Mouse (Mus musculus): ENCODE results near the gene Zfp619.

GRCm38 (mm10) chr7:39544242-39545111 lies 26.9 kb downstream of the Zfp619 start:
- TF ChIP-seq MAX (IDR thresholded peaks at IDR 0.05; ENCODE audit: low read depth) (no peak), POLR2A (IDR thresholded peaks at IDR 0.05; ENCODE audit: insufficient read length, low read depth) (peak; percentile 87), USF1 (IDR thresholded peaks at IDR 0.05; ENCODE audit: low read depth) (no peak), TCF12 (IDR thresholded peaks at IDR 0.05; ENCODE audit: insufficient read depth, poor library complexity, severe bottlenecking) (no peak), TCF3 (IDR thresholded peaks at IDR 0.05; ENCODE audit: insufficient read length, low read depth) (no peak), POLR2AphosphoS2 (IDR thresholded peaks at IDR 0.05; ENCODE audit: insufficient read length, low read depth) (peak; percentile 86), E2F4 (IDR thresholded peaks at IDR 0.05; ENCODE audit: insufficient read depth) (no peak), MYOD1 (IDR thresholded peaks at IDR 0.05; ENCODE audit: control insufficient read depth in 1 of 3, insufficient read length in 2 of 3, low read depth in 2 of 3) (peak in 1 of 3 experiments; percentile 8)
